Mouse (Mus musculus) activated CD4-positive, CD25-positive, alpha-beta regulatory T cell (primary cell): ENCODE measurements around the gene Zfp617. TPM values are rescaled to one million over a fixed set of nuclear protein-coding genes. Genes with fewer than 3 reads are reported as not detected.

ENCODE experiments used
- polyA plus RNA-seq, 2 experiments: library from polyadenylated mRNA; unstranded; fragments of 100-300 nt; shearing (Covaris generic); gene quantifications; one replicate each; pipeline ENCODE4 v1.2.1; 2017

Gene Zfp617
- 10 to 100 TPM; 14.0 to 16.7 TPM for polyA plus RNA-seq

DNA sequence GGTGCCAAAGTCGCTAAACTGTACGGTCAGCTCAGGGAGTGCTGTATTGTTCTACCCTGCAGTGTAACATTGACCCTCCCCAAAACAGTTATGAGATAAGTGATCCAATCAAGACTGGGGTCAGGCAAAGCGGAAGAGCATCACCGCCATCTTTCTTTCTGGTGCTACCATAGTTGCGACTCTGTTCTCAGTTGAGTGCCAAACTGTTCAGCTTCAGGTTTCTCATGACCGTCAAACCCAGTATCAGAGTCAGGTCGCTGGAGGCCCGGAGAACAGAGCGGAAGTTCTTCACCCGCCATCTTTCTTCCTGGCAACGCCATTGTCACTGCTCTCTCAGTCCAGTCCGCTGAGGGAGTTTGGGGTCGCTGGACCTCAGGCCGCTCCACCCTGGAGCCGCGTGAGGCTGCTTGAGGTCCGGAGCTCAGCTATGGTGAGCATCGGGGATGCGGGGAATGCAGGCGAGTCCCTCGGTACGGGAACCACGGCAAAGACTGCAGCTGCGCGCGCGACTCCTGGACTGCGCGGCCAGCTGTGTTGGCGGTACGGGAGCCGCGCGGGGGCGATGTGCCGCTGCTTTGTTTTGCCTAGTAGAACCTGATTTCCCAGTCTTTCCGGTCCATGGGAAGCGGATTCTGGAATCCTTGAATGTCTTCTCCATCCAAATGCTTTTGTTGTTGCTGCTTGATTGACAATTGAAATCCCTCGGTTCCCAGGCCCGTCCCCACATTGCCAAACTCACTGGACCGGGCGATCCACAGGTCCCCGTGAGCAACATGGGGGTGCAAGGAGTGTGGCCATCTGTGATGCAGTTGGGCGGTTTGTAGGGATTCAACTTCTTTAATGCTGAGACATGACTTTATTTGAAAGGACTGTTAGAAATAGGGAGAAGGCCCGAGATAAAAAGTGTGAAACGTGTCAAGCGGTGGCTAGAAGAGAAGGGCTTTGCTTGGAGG is at the start of gene Zfp617, which contains the start of gene Zfp882:
Zfp617 (plus strand) TSS at position 327 of the 953 bp plus-strand sequence.
Zfp882 (plus strand) TSS at position 300 of the 953 bp plus-strand sequence.

DNA sequence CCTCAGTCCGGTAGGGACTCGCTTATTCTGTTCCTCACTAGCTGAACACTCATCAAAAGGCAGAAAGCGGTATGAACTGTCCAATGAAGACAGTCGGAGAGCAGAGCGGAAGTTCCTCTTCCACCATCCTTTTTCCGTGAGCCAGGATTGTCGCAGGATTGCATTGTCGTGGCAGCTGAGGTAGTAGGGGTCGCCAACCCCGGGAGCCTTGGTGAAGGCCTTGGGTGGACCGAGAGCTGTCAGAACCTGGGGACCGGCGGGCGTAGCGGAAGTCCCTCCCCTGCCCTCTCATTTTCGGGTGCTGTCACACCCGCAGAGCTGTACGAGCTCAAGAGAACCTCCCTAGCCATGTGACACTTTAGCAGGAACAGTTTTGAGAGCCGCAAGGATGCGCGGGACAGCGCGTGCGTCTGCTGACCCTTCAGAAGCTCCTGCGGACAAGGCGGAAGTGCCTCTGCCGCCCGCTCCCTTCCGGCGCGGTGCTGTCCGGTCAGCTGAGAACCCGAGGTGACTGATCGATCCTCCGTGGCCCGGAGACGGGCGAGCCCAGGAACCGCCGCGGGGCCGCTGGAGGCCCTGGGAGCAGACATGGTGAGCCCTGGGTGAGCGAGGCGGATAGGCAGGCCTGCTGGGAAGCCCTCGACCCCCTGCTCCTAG is 26.7 kb upstream of the Zfp617 start, which contains the start of gene Zfp709:
Zfp709 (plus strand) TSS at position 402 of the 657 bp plus-strand sequence.

DNA sequence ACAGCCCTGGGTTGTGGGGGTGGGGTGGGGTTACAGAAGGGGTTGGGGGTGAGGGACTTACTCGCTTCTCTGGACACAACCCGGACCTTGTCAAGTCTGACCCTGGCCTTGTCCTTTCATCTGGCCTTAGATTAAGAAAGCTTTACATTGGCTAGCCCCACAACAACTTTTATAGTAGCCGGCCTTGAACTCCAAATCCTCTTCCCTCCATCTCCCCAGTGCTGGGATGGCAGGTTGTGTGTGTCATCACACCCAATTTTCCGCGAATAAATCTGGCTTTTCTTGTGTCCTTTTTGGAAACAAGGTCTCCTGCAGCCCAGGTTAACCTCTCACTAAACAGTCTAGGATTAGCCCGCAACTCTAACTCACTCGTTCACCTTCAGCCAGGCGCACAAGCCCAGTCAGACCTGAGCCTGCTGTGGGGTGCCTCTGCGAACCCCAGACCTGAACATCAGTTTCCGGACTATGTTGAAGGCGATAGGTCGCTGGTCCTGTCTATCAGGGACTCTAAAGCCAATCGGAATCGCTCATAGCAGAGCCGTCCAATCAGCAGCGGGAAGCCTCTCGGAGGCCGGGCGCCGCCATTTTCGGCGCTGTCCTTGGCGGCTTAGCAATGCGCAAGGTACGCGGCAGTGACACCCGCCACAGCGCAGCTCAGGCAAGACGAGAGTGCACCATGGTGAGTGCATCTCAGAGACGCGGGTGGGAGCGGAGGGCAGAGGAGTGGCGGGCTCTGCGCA is 42.2 kb downstream of the Zfp617 start, which contains the start of gene Zfp961:
Zfp961 (plus strand) TSS at position 557 of the 740 bp plus-strand sequence.

Other genes with a start within 250 kb of the Zfp617 start
- gene Unc13a, start 236.9 kb upstream of the Zfp617 start, polyA plus RNA-seq = 1 to 10 TPM; 1.1 to 1.3 TPM
- 100 to 1,000 TPM; 105 to 188 TPM for gene Jak3, start 232.3 kb upstream of the Zfp617 start, polyA plus RNA-seq
- 10 to 100 TPM; 53.6 to 59.0 TPM for gene Insl3, start 219.4 kb upstream of the Zfp617 start, polyA plus RNA-seq
- gene B3gnt3, start 206.8 kb upstream of the Zfp617 start, polyA plus RNA-seq = 1 to 10 TPM; 4.3 to 5.4 TPM
- gene Fcho1, start 182.9 kb upstream of the Zfp617 start, polyA plus RNA-seq = 100 to 1,000 TPM; 173 to 255 TPM
- 10 to 100 TPM in 1 of 2 experiments, 1 to 10 TPM in 1; 7.2 to 10.5 TPM for gene Zfp709, start 26.6 kb upstream of the Zfp617 start, polyA plus RNA-seq
- 1 to 10 TPM; 4.1 to 6.3 TPM for gene Zfp882, start within 50 bp of the Zfp617 start, polyA plus RNA-seq
- 10 to 100 TPM; 21.4 to 26.6 TPM for gene Zfp961, start 42.4 kb downstream of the Zfp617 start, polyA plus RNA-seq
- gene Cyp4f18, start 101.0 kb downstream of the Zfp617 start, polyA plus RNA-seq = 1 to 10 TPM in 1 of 2 experiments, under 1 TPM in 1; 0.38 to 5.8 TPM
- gene Olfr372, start 132.6 kb downstream of the Zfp617 start, polyA plus RNA-seq = under 1 TPM; 0.11 to 0.52 TPM
- gene Olfr373, start 174.5 kb downstream of the Zfp617 start, polyA plus RNA-seq = under 1 TPM; 0.18 to 0.42 TPM
- gene Olfr374, start 198.4 kb downstream of the Zfp617 start, polyA plus RNA-seq = under 1 TPM; 0.10 to 0.33 TPM
- 100 to 1,000 TPM; 214 to 470 TPM for gene Tpm4, start 226.3 kb downstream of the Zfp617 start, polyA plus RNA-seq